Mouse (Mus musculus): ENCODE results near the gene Itk. TPM values are rescaled to one million over a fixed set of nuclear protein-coding genes. Genes with fewer than 3 reads are reported as not detected.

Itk gene
- polyA plus RNA-seq, 1 experiment from 2014 or later = not detected

DNA sequence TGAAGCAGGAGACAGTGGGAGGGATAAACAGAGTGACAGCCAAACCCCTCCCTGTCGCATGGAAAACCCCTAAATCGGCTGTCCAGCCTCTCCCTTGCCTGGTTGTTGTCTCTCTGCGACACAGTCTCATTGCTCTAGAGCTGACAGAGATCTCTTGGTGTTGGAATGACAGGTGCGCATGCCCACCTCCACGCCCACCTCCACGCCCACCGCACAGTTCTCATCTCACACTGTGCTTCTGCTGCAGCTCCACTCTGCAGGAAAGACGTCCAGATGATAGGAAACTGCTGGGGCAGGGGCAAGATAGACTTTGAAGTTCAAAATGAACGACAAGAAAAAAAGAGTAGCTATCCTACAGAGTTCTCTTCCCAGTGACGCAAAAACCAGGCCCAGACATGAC, 85.2 kb downstream of the Itk start:
- no peaks in the 10 kb centered on the region for H3K36me3 ChIP-seq (ENCODE audit: control insufficient read depth, insufficient read depth, low read length)
- no peak overlapping the region for H3K27ac ChIP-seq (ENCODE audit: low read depth, low read length)
- H3K9me3 ChIP-seq (replicated peaks; ENCODE audit: control insufficient read depth, low read length) = no peaks in the 10 kb centered on the region
- no peaks in the 10 kb centered on the region for H3K27me3 ChIP-seq (ENCODE audit: control insufficient read depth, insufficient read depth, low read length)
- no peaks in the 10 kb centered on the region for H3K4me1 ChIP-seq (ENCODE audit: control insufficient read depth, insufficient read depth, low read length)
- no peak overlapping the region for H3K4me2 ChIP-seq
- no peak overlapping the region for H3K9ac ChIP-seq (ENCODE audit: low read depth, low read length)
- H3K4me3 ChIP-seq (ENCODE audit: low read depth, low read length) = no peak overlapping the region
- no peak for ATAC-seq (replicated peaks; ENCODE audit: insufficient number of reproducible peaks, low FRiP score, low TSS enrichment)
- 73% methylated on average over 10 of the region's 10 CpGs for WGBS (ENCODE audit: insufficient replicate concordance)

DNA sequence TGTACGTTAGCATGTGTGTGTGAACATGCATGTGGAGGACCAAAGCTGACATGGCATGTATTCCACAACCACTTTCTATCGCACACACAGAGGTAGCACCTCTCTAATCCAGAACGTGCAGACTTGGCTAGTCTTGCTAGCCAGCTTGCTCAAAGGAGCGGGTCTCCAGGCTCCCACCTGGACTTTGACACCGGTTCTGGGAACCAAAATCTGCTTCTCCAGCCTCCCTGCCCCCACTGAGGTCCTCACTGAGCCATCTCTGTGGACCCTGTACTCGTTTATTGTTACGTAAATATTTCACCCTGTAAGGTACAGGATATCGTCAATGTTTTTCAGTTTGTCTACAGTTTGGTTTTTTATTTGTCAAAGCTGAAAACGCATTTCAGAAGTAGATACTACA, 86.8 kb downstream of the Itk start:
- no peak for ATAC-seq (replicated peaks; ENCODE audit: insufficient number of reproducible peaks, low FRiP score, low TSS enrichment)
- Histone ChIP-seq H3K9me3 (replicated peaks; ENCODE audit: control insufficient read depth, low read length) (no peaks in the 10 kb centered on the region), H3K9ac (ENCODE audit: low read depth, low read length) (no peak overlapping the region), H3K36me3 (ENCODE audit: control insufficient read depth, insufficient read depth, low read length) (no peaks in the 10 kb centered on the region), H3K4me2 (no peak overlapping the region), H3K4me3 (ENCODE audit: low read depth, low read length) (no peak overlapping the region), H3K27ac (ENCODE audit: low read depth, low read length) (no peak overlapping the region), H3K27me3 (ENCODE audit: control insufficient read depth, insufficient read depth, low read length) (no peaks in the 10 kb centered on the region), H3K4me1 (ENCODE audit: control insufficient read depth, insufficient read depth, low read length) (no peaks in the 10 kb centered on the region)
- 83% methylated on average over 9 of the region's 9 CpGs for WGBS (ENCODE audit: insufficient replicate concordance)

- Histone ChIP-seq H3K36me3 (ENCODE audit: control insufficient read depth, insufficient read depth, low read length) (no peaks in the 10 kb centered on the region), H3K4me2 (no peak overlapping the region), H3K27me3 (ENCODE audit: control insufficient read depth, insufficient read depth, low read length) (no peaks in the 10 kb centered on the region), H3K9me3 (replicated peaks; ENCODE audit: control insufficient read depth, low read length) (no peaks in the 10 kb centered on the region), H3K27ac (ENCODE audit: low read depth, low read length) (no peak overlapping the region), H3K4me3 (ENCODE audit: low read depth, low read length) (no peak overlapping the region), H3K4me1 (ENCODE audit: control insufficient read depth, insufficient read depth, low read length) (no peaks in the 10 kb centered on the region), H3K9ac (ENCODE audit: low read depth, low read length) (no peak overlapping the region)
- no peak for ATAC-seq (replicated peaks; ENCODE audit: insufficient number of reproducible peaks, low FRiP score, low TSS enrichment)
- 84% methylated on average over 23 of the region's 23 CpGs for WGBS (ENCODE audit: insufficient replicate concordance)
Measured at GRCm38 (mm10) chr11:46301579-46302248, 87.6 kb downstream of the Itk start.

- no peaks in the 10 kb centered on the region for H3K36me3 ChIP-seq (ENCODE audit: control insufficient read depth, insufficient read depth, low read length)
- no peak overlapping the region for H3K4me2 ChIP-seq
- H3K27ac ChIP-seq (ENCODE audit: low read depth, low read length) = no peak overlapping the region
- H3K27me3 ChIP-seq (ENCODE audit: control insufficient read depth, insufficient read depth, low read length) = no peaks in the 10 kb centered on the region
- no peaks in the 10 kb centered on the region for H3K4me1 ChIP-seq (ENCODE audit: control insufficient read depth, insufficient read depth, low read length)
- H3K9me3 ChIP-seq (replicated peaks; ENCODE audit: control insufficient read depth, low read length) = no peaks in the 10 kb centered on the region
- no peak overlapping the region for H3K9ac ChIP-seq (ENCODE audit: low read depth, low read length)
- WGBS (ENCODE audit: insufficient replicate concordance) = 70% methylated on average over 6 of the region's 6 CpGs
- ATAC-seq (replicated peaks; ENCODE audit: insufficient number of reproducible peaks, low FRiP score, low TSS enrichment) = no peak
- H3K4me3 ChIP-seq (ENCODE audit: low read depth, low read length) = no peak overlapping the region
Measured at GRCm38 (mm10) chr11:46299901-46300300, 89.4 kb downstream of the Itk start.

GRCm38 (mm10) chr11:46298889-46299785, 90.2 kb downstream of the Itk start:
- WGBS (ENCODE audit: insufficient replicate concordance) = 66% methylated on average over 13 of the region's 13 CpGs
- H3K9me3 ChIP-seq (replicated peaks; ENCODE audit: control insufficient read depth, low read length) = no peaks in the 10 kb centered on the region
- H3K4me1 ChIP-seq (ENCODE audit: control insufficient read depth, insufficient read depth, low read length) = no peaks in the 10 kb centered on the region
- H3K27me3 ChIP-seq (ENCODE audit: control insufficient read depth, insufficient read depth, low read length) = no peaks in the 10 kb centered on the region
- no peak overlapping the region for H3K9ac ChIP-seq (ENCODE audit: low read depth, low read length)
- H3K36me3 ChIP-seq (ENCODE audit: control insufficient read depth, insufficient read depth, low read length) = no peaks in the 10 kb centered on the region
- H3K4me2 ChIP-seq = no peak overlapping the region
- no peak overlapping the region for H3K27ac ChIP-seq (ENCODE audit: low read depth, low read length)
- H3K4me3 ChIP-seq (ENCODE audit: low read depth, low read length) = no peak overlapping the region
- no peak for ATAC-seq (replicated peaks; ENCODE audit: insufficient number of reproducible peaks, low FRiP score, low TSS enrichment)

DNA sequence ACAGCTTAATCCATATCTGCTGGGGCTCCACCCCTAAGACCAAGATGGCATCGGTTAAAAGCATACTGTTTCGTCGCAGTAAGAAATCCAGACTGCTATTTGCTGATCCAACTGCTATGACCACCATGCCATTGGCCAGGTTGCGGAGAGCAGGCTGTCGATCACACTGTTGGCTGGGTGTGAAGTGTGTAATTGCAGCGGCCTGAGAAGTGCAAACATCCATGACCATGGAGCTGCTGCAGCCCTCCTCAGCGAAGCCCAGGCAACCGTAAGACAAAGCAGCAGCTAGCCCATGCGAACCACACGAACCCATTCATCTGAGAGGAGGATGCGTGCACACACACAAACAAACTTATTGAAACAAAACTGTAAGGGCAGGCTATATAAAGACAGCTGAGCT, 94.9 kb downstream of the Itk start:
- no peaks in the 10 kb centered on the region for H3K27me3 ChIP-seq (ENCODE audit: control insufficient read depth, insufficient read depth, low read length)
- H3K4me2 ChIP-seq = no peak overlapping the region
- H3K9me3 ChIP-seq (replicated peaks; ENCODE audit: control insufficient read depth, low read length) = no peaks in the 10 kb centered on the region
- WGBS (ENCODE audit: insufficient replicate concordance) = 84% methylated on average over 11 of the region's 11 CpGs
- H3K9ac ChIP-seq (ENCODE audit: low read depth, low read length) = no peak overlapping the region
- no peak for ATAC-seq (replicated peaks; ENCODE audit: insufficient number of reproducible peaks, low FRiP score, low TSS enrichment)
- H3K4me1 ChIP-seq (ENCODE audit: control insufficient read depth, insufficient read depth, low read length) = no peaks in the 10 kb centered on the region
- H3K4me3 ChIP-seq (ENCODE audit: low read depth, low read length) = no peak overlapping the region
- no peaks in the 10 kb centered on the region for H3K36me3 ChIP-seq (ENCODE audit: control insufficient read depth, insufficient read depth, low read length)
- H3K27ac ChIP-seq (ENCODE audit: low read depth, low read length) = no peak overlapping the region

GRCm38 (mm10) chr11:46293491-46293890, 95.8 kb downstream of the Itk start:
- WGBS (ENCODE audit: insufficient replicate concordance) = 74% methylated on average over 5 of the region's 5 CpGs

DNA sequence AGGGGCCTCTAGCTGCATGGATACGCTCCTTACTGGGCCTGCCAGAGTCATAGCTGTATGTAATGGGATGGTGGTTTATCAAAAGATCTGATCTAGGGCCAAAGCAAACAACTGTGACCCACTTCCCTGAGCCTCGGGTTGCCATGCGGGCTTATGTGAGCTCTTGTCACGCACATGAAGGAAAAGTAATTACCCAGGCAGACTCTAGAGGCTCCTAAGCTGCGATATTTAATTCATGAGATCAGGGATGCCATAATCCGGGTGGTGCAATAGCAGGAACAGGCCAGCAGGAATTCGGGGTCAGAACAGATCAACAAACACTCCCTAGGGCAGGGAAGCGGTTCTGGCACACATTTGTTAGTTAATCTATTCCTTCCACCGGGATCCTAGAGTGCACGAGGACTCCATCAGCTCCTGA, 98.3 kb downstream of the Itk start:
- no peak for ATAC-seq (replicated peaks; ENCODE audit: insufficient number of reproducible peaks, low FRiP score, low TSS enrichment)
- Histone ChIP-seq H3K27me3 (ENCODE audit: control insufficient read depth, insufficient read depth, low read length) (no peaks in the 10 kb centered on the region), H3K4me3 (ENCODE audit: low read depth, low read length) (no peak overlapping the region), H3K36me3 (ENCODE audit: control insufficient read depth, insufficient read depth, low read length) (no peaks in the 10 kb centered on the region), H3K4me2 (no peak overlapping the region), H3K4me1 (ENCODE audit: control insufficient read depth, insufficient read depth, low read length) (no peaks in the 10 kb centered on the region), H3K9me3 (replicated peaks; ENCODE audit: control insufficient read depth, low read length) (no peaks in the 10 kb centered on the region), H3K9ac (ENCODE audit: low read depth, low read length) (no peak overlapping the region), H3K27ac (ENCODE audit: low read depth, low read length) (no peak overlapping the region)
- 55% methylated on average over 10 of the region's 10 CpGs for WGBS (ENCODE audit: insufficient replicate concordance)

More at GRCm38 (mm10) chr11:46293491-46293890, 95.8 kb downstream of the Itk start:
- ATAC-seq (replicated peaks; ENCODE audit: insufficient number of reproducible peaks, low FRiP score, low TSS enrichment) = no peak
- no peak overlapping the region for H3K27ac ChIP-seq (ENCODE audit: low read depth, low read length)
- no peaks in the 10 kb centered on the region for H3K36me3 ChIP-seq (ENCODE audit: control insufficient read depth, insufficient read depth, low read length)
- H3K9ac ChIP-seq (ENCODE audit: low read depth, low read length) = no peak overlapping the region
- no peaks in the 10 kb centered on the region for H3K27me3 ChIP-seq (ENCODE audit: control insufficient read depth, insufficient read depth, low read length)
- no peak overlapping the region for H3K4me2 ChIP-seq
- H3K4me3 ChIP-seq (ENCODE audit: low read depth, low read length) = no peak overlapping the region
- no peaks in the 10 kb centered on the region for H3K4me1 ChIP-seq (ENCODE audit: control insufficient read depth, insufficient read depth, low read length)
- no peaks in the 10 kb centered on the region for H3K9me3 ChIP-seq (replicated peaks; ENCODE audit: control insufficient read depth, low read length)
